ENCODE assay signal across 25 mouse cellular contexts in genomic region chr12:30557349-30557748, GRCm38 (mm10).
"Had no signal": no experiment of that assay in that cellular context is flagged by ENCODE, and none has a peak within 500 bp of the region (broad histone marks: within the 10 kb centered on the region; RNA-seq: fewer than 3 reads in every experiment).

No protein-coding gene starts in this region.

- H3K27me3 ChIP-seq: embryonic facial prominence, embryonic 12.5 days; embryonic facial prominence, embryonic 13.5 days; embryonic facial prominence, embryonic 15.5 days; forebrain, embryonic 12.5 days; forebrain, embryonic 13.5 days; forebrain, embryonic 15.5 days had no signal

- H3K9ac ChIP-seq: embryonic facial prominence, embryonic 12.5 days; embryonic facial prominence, embryonic 13.5 days; embryonic facial prominence, embryonic 15.5 days; forebrain, embryonic 12.5 days; forebrain, embryonic 13.5 days; forebrain, embryonic 15.5 days; forebrain, postnatal 0 days had no signal

- H3K36me3 ChIP-seq: embryonic facial prominence, embryonic 10.5 days; embryonic facial prominence, embryonic 12.5 days; embryonic facial prominence, embryonic 13.5 days; embryonic facial prominence, embryonic 15.5 days; forebrain, embryonic 10.5 days; forebrain, embryonic 12.5 days; forebrain, embryonic 15.5 days had no signal

- H3K9me3 ChIP-seq: embryonic facial prominence, embryonic 10.5 days; embryonic facial prominence, embryonic 12.5 days; embryonic facial prominence, embryonic 13.5 days; embryonic facial prominence, embryonic 15.5 days; forebrain, embryonic 10.5 days; forebrain, embryonic 12.5 days; forebrain, embryonic 13.5 days; forebrain, embryonic 15.5 days had no signal

- H3K4me2 ChIP-seq: embryonic facial prominence, embryonic 12.5 days; embryonic facial prominence, embryonic 13.5 days; embryonic facial prominence, embryonic 15.5 days; forebrain, embryonic 12.5 days; forebrain, embryonic 13.5 days; forebrain, embryonic 15.5 days had no signal

- H3K27ac ChIP-seq: embryonic facial prominence, embryonic 10.5 days; embryonic facial prominence, embryonic 12.5 days; embryonic facial prominence, embryonic 13.5 days; embryonic facial prominence, embryonic 15.5 days; forebrain, embryonic 10.5 days; forebrain, embryonic 12.5 days; forebrain, embryonic 13.5 days; forebrain, embryonic 15.5 days; gastrocnemius, adult 2 months; heart, adult 2 months had no signal

- H3K4me3 ChIP-seq: embryonic facial prominence, embryonic 10.5 days; embryonic facial prominence, embryonic 12.5 days; embryonic facial prominence, embryonic 13.5 days; embryonic facial prominence, embryonic 15.5 days; erythroblast, embryonic 14.5 days; forebrain, embryonic 10.5 days; forebrain, embryonic 12.5 days; forebrain, embryonic 13.5 days; forebrain, embryonic 15.5 days; gastrocnemius, adult 2 months; heart, adult 2 months had no signal

- H3K4me1 ChIP-seq: embryonic facial prominence, embryonic 10.5 days; embryonic facial prominence, embryonic 12.5 days; embryonic facial prominence, embryonic 13.5 days; embryonic facial prominence, embryonic 15.5 days had no signal

- DNase-seq: cerebellum, adult 9-10 months; cerebellum, adult 9-11 months; cerebellum, postnatal 10 days; cerebellum, postnatal 14 days; cerebellum, postnatal 25 days; cerebellum, postnatal 36 days; embryo, embryonic 11 days; forebrain, postnatal 0 days; gastrocnemius, adult 2 months; gastrocnemius, postnatal 10 days; gastrocnemius, postnatal 14 days; gastrocnemius, postnatal 25 days; gastrocnemius, postnatal 36 days; heart, adult 11 months; heart, adult 18-20 months; heart, adult 2 months had no signal
